Mouse (Mus musculus) megakaryocyte-erythroid progenitor cell, adult 5-6 weeks (primary cell): Measurements from ENCODE around the gene Leng9. TPM values are rescaled to one million over a fixed set of nuclear protein-coding genes. Genes with fewer than 3 reads are reported as not detected.

ENCODE experiments used
- ATAC-seq: replicated peaks from 2 replicates; pipeline ENCODE4 v1.8.0; 2016; ENCODE audit warnings: mild to moderate bottlenecking, inconsistent platforms; ENCODE audit not compliant: severe bottlenecking, poor library complexity, low FRiP score, low TSS enrichment
- total RNA-seq, 2 experiments: library from RNA; stranded (forward) in 1 of 2; stranded (reverse) in 1 of 2; fragments of 200-1000, 215-1000 nt in 1 of 2; fragments of >200 nt in 1 of 2; fragmentation: Nextera tagmentation in 1 of 2; gene quantifications; 2 replicates each; pipeline ENCODE4 v1.2.3; 2014 to 2017

The Leng9 gene
- total RNA-seq, 2 experiments from 2014 or later = 3.2 TPM; not detected in 1

GRCm38 (mm10) chr7:4126992-4127785, 23.0 kb downstream of the Leng9 start:
- no peak for ATAC-seq

- ATAC-seq = no peak
Measured at GRCm38 (mm10) chr7:4125306-4125705, 24.9 kb downstream of the Leng9 start.

- no peak for ATAC-seq
Measured at GRCm38 (mm10) chr7:4124856-4125255, 25.3 kb downstream of the Leng9 start.

- ATAC-seq = peak; percentile 77
Measured at GRCm38 (mm10) chr7:4124315-4124759, 25.8 kb downstream of the Leng9 start.

- no peak for ATAC-seq
Measured at GRCm38 (mm10) chr7:4123732-4124131, 26.4 kb downstream of the Leng9 start.

GRCm38 (mm10) chr7:4122783-4123182, 27.4 kb downstream of the Leng9 start:
- ATAC-seq = no peak

- ATAC-seq = no peak
Measured at GRCm38 (mm10) chr7:4122076-4122768, 28.0 kb downstream of the Leng9 start.

GRCm38 (mm10) chr7:4119976-4120921, 29.9 kb downstream of the Leng9 start:
- no peak for ATAC-seq

GRCm38 (mm10) chr7:4119344-4119902, 30.8 kb downstream of the Leng9 start, which contains the start of gene Ttyh1:
Ttyh1 (plus strand) TSS chr7:4119408.
- ATAC-seq = 0 out of 2 replicates have a peak, but pooled peaks have one; percentile 23

GRCm38 (mm10) chr7:4117050-4117814, 32.9 kb downstream of the Leng9 start:
- ATAC-seq = no peak

GRCm38 (mm10) chr7:4111766-4112165, 38.4 kb downstream of the Leng9 start:
- ATAC-seq = no peak

- ATAC-seq = peak; percentile 50; the same call in 1 of the 2 replicates
Measured at GRCm38 (mm10) chr7:4103411-4103810, 46.8 kb downstream of the Leng9 start.

- no peak for ATAC-seq
Measured at GRCm38 (mm10) chr7:4101144-4101543, 49.0 kb downstream of the Leng9 start.

GRCm38 (mm10) chr7:4098832-4099231, 51.3 kb downstream of the Leng9 start:
- ATAC-seq = no peak

GRCm38 (mm10) chr7:4098301-4098700, 51.9 kb downstream of the Leng9 start:
- ATAC-seq = no peak
